Mouse (Mus musculus) liver, embryonic 12.5 days (tissue): ENCODE measurements around the gene Disc1. TPM values are rescaled to one million over a fixed set of nuclear protein-coding genes. Genes with fewer than 3 reads are reported as not detected.

ENCODE experiments used
- ATAC-seq: fragments of 200-750 bp; cut with Nextera tagmentation; 2 replicates; pipeline ENCODE4 v1.8.0; 2017; ENCODE audit warnings: moderate number of reproducible peaks, mild to moderate bottlenecking, moderate library complexity
- H3K27ac ChIP-seq: fragments of 300-500 bp; sonication (generic); 2 replicates; pipeline ENCODE4 v1.5.1; 2016; ENCODE audit warnings: mild to moderate bottlenecking
- H3K27me3 ChIP-seq: fragments of 300-500 bp; sonication (generic); replicated peaks from 2 replicates; pipeline ENCODE4 v1.6.1; 2016; ENCODE audit warnings: mild to moderate bottlenecking, moderate library complexity
- H3K36me3 ChIP-seq: fragments of 300-500 bp; sonication (generic); 2 replicates; pipeline ENCODE4 v1.6.1; 2016; ENCODE audit warnings: mild to moderate bottlenecking, moderate library complexity
- H3K4me1 ChIP-seq: fragments of 300-500 bp; sonication (generic); 2 replicates; pipeline ENCODE4 v1.6.1; 2016
- H3K4me2 ChIP-seq: fragments of 300-500 bp; sonication (generic); 2 replicates; pipeline ENCODE4 v1.6.1; 2016; ENCODE audit warnings: mild to moderate bottlenecking, moderate library complexity
- H3K4me3 ChIP-seq: fragments of 300-500 bp; sonication (generic); 2 replicates; pipeline ENCODE4 v1.5.1; 2016; ENCODE audit warnings: mild to moderate bottlenecking, moderate library complexity
- H3K9ac ChIP-seq: fragments of 300-500 bp; sonication (generic); 2 replicates; pipeline ENCODE4 v1.6.1; 2016; ENCODE audit warnings: mild to moderate bottlenecking, moderate library complexity
- H3K9me3 ChIP-seq: fragments of 300-500 bp; sonication (generic); replicated peaks from 2 replicates; pipeline ENCODE4 v1.6.1; 2016; ENCODE audit warnings: mild to moderate bottlenecking, moderate library complexity
- WGBS: fragments of 180-500 bp; shearing (Covaris S2); methylation state at CpG from one replicate; pipeline ENCODE4 v1.1.7; 2016; ENCODE audit not compliant: insufficient replicate concordance; 5-methylcytosine and 5-hydroxymethylcytosine counted together
- polyA plus RNA-seq: library from polyadenylated mRNA; unstranded; fragments of >200 nt; fragmentation: Nextera tagmentation; extraction: Ambion mirVana; gene quantifications from 2 replicates; pipeline ENCODE4 v1.2.1, GENCODE M21; 2016

The Disc1 gene
- polyA plus RNA-seq, 1 experiment from 2014 or later: 0.56 TPM

- Histone ChIP-seq H3K36me3 (no peaks in the 10 kb centered on the region), H3K4me2 (no peak overlapping the region), H3K9ac (no peak overlapping the region), H3K27ac (no peak overlapping the region), H3K9me3 (no peaks in the 10 kb centered on the region), H3K4me1 (no peaks in the 10 kb centered on the region), H3K4me3 (no peak overlapping the region), H3K27me3 (no peaks in the 10 kb centered on the region)
- WGBS: 37% methylated on average over 7 of the region's 7 CpGs
- ATAC-seq: no peak
Measured at GRCm38 (mm10) chr8:125270292-125270691, 216.3 kb downstream of the Disc1 start.

- 59% methylated on average over 5 of the region's 5 CpGs for WGBS
- no peak overlapping the region for H3K4me3 ChIP-seq
- no peak for ATAC-seq
- no peaks in the 10 kb centered on the region for H3K36me3 ChIP-seq
- no peaks in the 10 kb centered on the region for H3K4me1 ChIP-seq
- no peaks in the 10 kb centered on the region for H3K27me3 ChIP-seq
- no peak overlapping the region for H3K9ac ChIP-seq
- no peaks in the 10 kb centered on the region for H3K9me3 ChIP-seq
- H3K27ac ChIP-seq: no peak overlapping the region
- H3K4me2 ChIP-seq: no peak overlapping the region
Measured at GRCm38 (mm10) chr8:125271357-125271756, 217.4 kb downstream of the Disc1 start.

- H3K27me3 ChIP-seq: no peaks in the 10 kb centered on the region
- H3K9me3 ChIP-seq: no peaks in the 10 kb centered on the region
- no peaks in the 10 kb centered on the region for H3K4me1 ChIP-seq
- ATAC-seq: no peak
- no peak overlapping the region for H3K4me3 ChIP-seq
- 32% methylated on average over 13 of the region's 13 CpGs for WGBS
- no peak overlapping the region for H3K27ac ChIP-seq
- H3K9ac ChIP-seq: no peak overlapping the region
- H3K36me3 ChIP-seq: no peaks in the 10 kb centered on the region
- no peak overlapping the region for H3K4me2 ChIP-seq
Measured at GRCm38 (mm10) chr8:125272089-125272866, 218.3 kb downstream of the Disc1 start.

- H3K27me3 ChIP-seq: peaks cover 12% of the 10 kb centered on the region
- no peaks in the 10 kb centered on the region for H3K9me3 ChIP-seq
- WGBS: 48% methylated on average over 11 of the region's 11 CpGs
- H3K4me1 ChIP-seq: no peaks in the 10 kb centered on the region
- no peak overlapping the region for H3K4me3 ChIP-seq
- no peak overlapping the region for H3K27ac ChIP-seq
- no peak overlapping the region for H3K4me2 ChIP-seq
- no peak overlapping the region for H3K9ac ChIP-seq
- ATAC-seq: no peak
- H3K36me3 ChIP-seq: no peaks in the 10 kb centered on the region
Measured at GRCm38 (mm10) chr8:125277071-125277682, 223.2 kb downstream of the Disc1 start.

- Histone ChIP-seq H3K4me1 (peaks cover 5% of the 10 kb centered on the region; the same call in 1 of the 2 replicates), H3K4me3 (no peak overlapping the region), H3K36me3 (no peaks in the 10 kb centered on the region), H3K9ac (no peak overlapping the region), H3K27me3 (peaks cover 12% of the 10 kb centered on the region), H3K4me2 (no peak overlapping the region), H3K9me3 (no peaks in the 10 kb centered on the region), H3K27ac (no peak overlapping the region)
- WGBS: 67% methylated on average over 2 of the region's 2 CpGs
- no peak for ATAC-seq
Measured at GRCm38 (mm10) chr8:125279156-125279555, 225.2 kb downstream of the Disc1 start.

GRCm38 (mm10) chr8:125279892-125280291 lies 225.9 kb downstream of the Disc1 start:
- no peak for ATAC-seq
- H3K27me3 ChIP-seq: peaks cover 12% of the 10 kb centered on the region
- H3K27ac ChIP-seq: no peak overlapping the region
- no peaks in the 10 kb centered on the region for H3K9me3 ChIP-seq
- H3K36me3 ChIP-seq: no peaks in the 10 kb centered on the region
- H3K4me1 ChIP-seq: peaks cover 5% of the 10 kb centered on the region; the same call in 1 of the 2 replicates
- WGBS: 75% methylated on average over 4 of the region's 4 CpGs
- no peak overlapping the region for H3K4me2 ChIP-seq
- H3K9ac ChIP-seq: no peak overlapping the region
- H3K4me3 ChIP-seq: no peak overlapping the region

GRCm38 (mm10) chr8:125282531-125282930 lies 228.5 kb downstream of the Disc1 start:
- Histone ChIP-seq H3K9me3 (no peaks in the 10 kb centered on the region), H3K27ac (no peak overlapping the region), H3K27me3 (peaks cover 12% of the 10 kb centered on the region), H3K9ac (no peak overlapping the region), H3K4me1 (peaks cover 5% of the 10 kb centered on the region), H3K36me3 (no peaks in the 10 kb centered on the region), H3K4me2 (no peak overlapping the region), H3K4me3 (no peak overlapping the region)
- 31% methylated on average over 7 of the region's 7 CpGs for WGBS
- ATAC-seq: no peak

GRCm38 (mm10) chr8:125283542-125283941 lies 229.5 kb downstream of the Disc1 start:
- no peaks in the 10 kb centered on the region for H3K36me3 ChIP-seq
- WGBS: 50% methylated on average over 6 of the region's 6 CpGs
- H3K27ac ChIP-seq: no peak overlapping the region
- ATAC-seq: no peak
- H3K9me3 ChIP-seq: no peaks in the 10 kb centered on the region
- H3K27me3 ChIP-seq: peaks cover 4% of the 10 kb centered on the region; the same call in 1 of the 2 replicates
- peaks cover 5% of the 10 kb centered on the region for H3K4me1 ChIP-seq
- H3K4me3 ChIP-seq: no peak overlapping the region
- H3K9ac ChIP-seq: no peak overlapping the region
- no peak overlapping the region for H3K4me2 ChIP-seq

GRCm38 (mm10) chr8:125284875-125285274 lies 230.9 kb downstream of the Disc1 start:
- no peak for ATAC-seq
- Histone ChIP-seq H3K4me1 (peaks cover 5% of the 10 kb centered on the region), H3K36me3 (no peaks in the 10 kb centered on the region), H3K4me3 (no peak overlapping the region), H3K27me3 (no peaks in the 10 kb centered on the region), H3K4me2 (no peak overlapping the region), H3K9ac (no peak overlapping the region), H3K9me3 (no peaks in the 10 kb centered on the region), H3K27ac (no peak overlapping the region)
- 60% methylated on average over 4 of the region's 4 CpGs for WGBS

- no peak overlapping the region for H3K4me3 ChIP-seq
- no peak overlapping the region for H3K4me2 ChIP-seq
- 73% methylated on average over 8 of the region's 8 CpGs for WGBS
- no peak for ATAC-seq
- H3K36me3 ChIP-seq: no peaks in the 10 kb centered on the region
- no peak overlapping the region for H3K27ac ChIP-seq
- H3K9ac ChIP-seq: no peak overlapping the region
- no peaks in the 10 kb centered on the region for H3K9me3 ChIP-seq
- no peaks in the 10 kb centered on the region for H3K27me3 ChIP-seq
- H3K4me1 ChIP-seq: peaks cover 5% of the 10 kb centered on the region
Measured at GRCm38 (mm10) chr8:125285391-125285790, 231.4 kb downstream of the Disc1 start.

- H3K4me2 ChIP-seq: peak overlapping the region; percentile 21; the same call in 1 of the 2 replicates
- no peaks in the 10 kb centered on the region for H3K9me3 ChIP-seq
- no peak overlapping the region for H3K4me3 ChIP-seq
- no peaks in the 10 kb centered on the region for H3K27me3 ChIP-seq
- H3K4me1 ChIP-seq: peaks cover 5% of the 10 kb centered on the region
- 43% methylated on average over 12 of the region's 12 CpGs for WGBS
- no peak for ATAC-seq
- no peak overlapping the region for H3K27ac ChIP-seq
- H3K9ac ChIP-seq: no peak overlapping the region
- H3K36me3 ChIP-seq: no peaks in the 10 kb centered on the region
Measured at GRCm38 (mm10) chr8:125285966-125286681, 232.1 kb downstream of the Disc1 start.

- H3K36me3 ChIP-seq: no peaks in the 10 kb centered on the region
- H3K4me1 ChIP-seq: peaks cover 5% of the 10 kb centered on the region
- no peaks in the 10 kb centered on the region for H3K9me3 ChIP-seq
- 64% methylated on average over 4 of the region's 4 CpGs for WGBS
- no peaks in the 10 kb centered on the region for H3K27me3 ChIP-seq
- no peak overlapping the region for H3K4me3 ChIP-seq
- no peak for ATAC-seq
- H3K9ac ChIP-seq: no peak overlapping the region
- no peak overlapping the region for H3K4me2 ChIP-seq
- no peak overlapping the region for H3K27ac ChIP-seq
Measured at GRCm38 (mm10) chr8:125287311-125287710, 233.3 kb downstream of the Disc1 start.
